Mouse (Mus musculus) brain, embryonic 18.5 days (tissue): Measurements from ENCODE around the gene Cct7.

Experiments
- DNase-seq: peaks from one replicate; pipeline ENCODE4 v3.0.0-alpha.2; 2012; ENCODE audit warnings: low read depth, low spot score

Cct7 gene

GRCm38 (mm10) chr6:85452411-85452665, 1.0 kb downstream of the Cct7 start:
- no peak for DNase-seq

GRCm38 (mm10) chr6:85452816-85453215, 1.5 kb downstream of the Cct7 start:
- DNase-seq: no peak

GRCm38 (mm10) chr6:85459621-85460020, 8.3 kb downstream of the Cct7 start:
- no peak for DNase-seq

- DNase-seq: no peak
Observed at GRCm38 (mm10) chr6:85465381-85465780, 14.1 kb downstream of the Cct7 start.

GRCm38 (mm10) chr6:85469660-85470430, 18.5 kb downstream of the Cct7 start:
- DNase-seq: no peak

GRCm38 (mm10) chr6:85471962-85472361, 20.6 kb downstream of the Cct7 start:
- DNase-seq: no peak

- no peak for DNase-seq
Observed at GRCm38 (mm10) chr6:85472542-85472941, 21.2 kb downstream of the Cct7 start.

GRCm38 (mm10) chr6:85475581-85475980, 24.3 kb downstream of the Cct7 start:
- DNase-seq: no peak

GRCm38 (mm10) chr6:85477366-85477917, 26.1 kb downstream of the Cct7 start:
- DNase-seq: no peak

- no peak for DNase-seq
Observed at GRCm38 (mm10) chr6:85478416-85478815, 27.1 kb downstream of the Cct7 start.

GRCm38 (mm10) chr6:85479979-85480378, 28.7 kb downstream of the Cct7 start:
- no peak for DNase-seq

- DNase-seq: no peak
Observed at GRCm38 (mm10) chr6:85480685-85481084, 29.4 kb downstream of the Cct7 start.

- no peak for DNase-seq
Observed at GRCm38 (mm10) chr6:85483843-85484721, 32.8 kb downstream of the Cct7 start.

- no peak for DNase-seq
Observed at GRCm38 (mm10) chr6:85485738-85486137, 34.4 kb downstream of the Cct7 start.

GRCm38 (mm10) chr6:85488510-85488909, 37.2 kb downstream of the Cct7 start:
- DNase-seq: no peak

GRCm38 (mm10) chr6:85489717-85490116, 38.4 kb downstream of the Cct7 start:
- no peak for DNase-seq

- DNase-seq: no peak
Observed at GRCm38 (mm10) chr6:85490252-85490651, 38.9 kb downstream of the Cct7 start.

- DNase-seq: no peak
Observed at GRCm38 (mm10) chr6:85491606-85492005, 40.3 kb downstream of the Cct7 start.

- no peak for DNase-seq
Observed at GRCm38 (mm10) chr6:85496976-85497375, 45.7 kb downstream of the Cct7 start.

- no peak for DNase-seq
Observed at GRCm38 (mm10) chr6:85498147-85498546, 46.8 kb downstream of the Cct7 start.

GRCm38 (mm10) chr6:85500416-85500815, 49.1 kb downstream of the Cct7 start:
- DNase-seq: no peak

- no peak for DNase-seq
Observed at GRCm38 (mm10) chr6:85501571-85502102, 50.3 kb downstream of the Cct7 start.
